Mouse (Mus musculus) ES-E14 (cell line): ENCODE measurements at regions not wholly inside any gene's neighbourhood (a gene's known extent, or its start where the extent isn't known, plus 50 kb on each side); places are given as distances from the start of the nearest gene placed in this dataset.

Experiments
- HCFC1 ChIP-seq: IDR thresholded peaks from 2 replicates; pipeline ENCODE4 v1.6.1; 2012; ENCODE audit warnings: low read length, inconsistent platforms, borderline replicate concordance; ENCODE audit not compliant: insufficient read depth
- MAFK ChIP-seq: IDR thresholded peaks from 2 replicates; pipeline ENCODE4 v1.6.1; 2014; ENCODE audit warnings: mild to moderate bottlenecking, low read depth, low read length, inconsistent platforms; ENCODE audit not compliant: insufficient read depth
- ZNF384 ChIP-seq: IDR thresholded peaks from 2 replicates; pipeline ENCODE4 v1.6.1; 2012; ENCODE audit warnings: low read depth, low read length, inconsistent platforms

GRCm38 (mm10) chr5:75756168-75756567, 181.5 kb downstream of the Kit start:
- TF ChIP-seq HCFC1 = no peak
- no peak for TF ChIP-seq MAFK
- TF ChIP-seq ZNF384 = no peak
